Mouse (Mus musculus) heart, embryonic 16.5 days (tissue): ENCODE data around the gene Grm7. TPM values are rescaled to one million over a fixed set of nuclear protein-coding genes. Genes with fewer than 3 reads are reported as not detected.

Experiments
- ATAC-seq: fragments of 200-750 bp; cut with Nextera tagmentation; replicated peaks from 2 replicates; pipeline ENCODE4 v1.8.0; 2017; ENCODE audit warnings: moderate number of reproducible peaks; ENCODE audit not compliant: insufficient read depth, low FRiP score; ENCODE audit errors: extremely low read depth
- H3K27ac ChIP-seq: fragments of 300-500 bp; sonication (generic); 2 replicates; pipeline ENCODE4 v1.5.1; 2014; ENCODE audit warnings: mild to moderate bottlenecking, low read length, control low read depth, moderate library complexity
- H3K27me3 ChIP-seq: fragments of 300-500 bp; sonication (generic); 2 replicates; pipeline ENCODE4 v1.6.1; 2014; ENCODE audit warnings: low read length, mixed read lengths; ENCODE audit not compliant: control insufficient read depth, insufficient read depth
- H3K36me3 ChIP-seq: fragments of 300-500 bp; sonication (generic); 2 replicates; pipeline ENCODE4 v1.6.1; 2014; ENCODE audit not compliant: control insufficient read depth, insufficient read depth
- H3K4me1 ChIP-seq: fragments of 300-500 bp; sonication (generic); 2 replicates; pipeline ENCODE4 v1.6.1; 2014; ENCODE audit warnings: low read length, mixed read lengths; ENCODE audit not compliant: control insufficient read depth, insufficient read depth
- H3K4me2 ChIP-seq: fragments of 300-500 bp; sonication (generic); 2 replicates; pipeline ENCODE4 v1.6.1; 2014; ENCODE audit warnings: low read depth, mild to moderate bottlenecking, control low read depth, low read length
- H3K4me3 ChIP-seq: fragments of 300-500 bp; sonication (generic); 2 replicates; pipeline ENCODE4 v1.5.1; 2014; ENCODE audit warnings: mild to moderate bottlenecking, control low read depth, low read length
- H3K9ac ChIP-seq: fragments of 300-500 bp; sonication (generic); 2 replicates; pipeline ENCODE4 v1.6.1; 2014; ENCODE audit warnings: low read length, control low read depth
- H3K9me3 ChIP-seq: fragments of 300-500 bp; sonication (generic); replicated peaks from 2 replicates; pipeline ENCODE4 v1.6.1; 2016; ENCODE audit warnings: low read length; ENCODE audit not compliant: control insufficient read depth
- WGBS: fragments of 180-500 bp; shearing (Covaris S2); extraction: QIAGEN DNeasy Blood & Tissue Kit; methylation state at CpG from one replicate; pipeline ENCODE4 v1.1.7; 2014; 5-methylcytosine and 5-hydroxymethylcytosine counted together
- polyA plus RNA-seq: library from polyadenylated mRNA; unstranded; fragments of >200 nt; fragmentation: Nextera tagmentation; extraction: Ambion mirVana; gene quantifications from 2 replicates; pipeline ENCODE4 v1.2.1, GENCODE M21; 2015

Grm7 gene
- polyA plus RNA-seq: 0.47 and 0.49 TPM in 2 replicates

DNA sequence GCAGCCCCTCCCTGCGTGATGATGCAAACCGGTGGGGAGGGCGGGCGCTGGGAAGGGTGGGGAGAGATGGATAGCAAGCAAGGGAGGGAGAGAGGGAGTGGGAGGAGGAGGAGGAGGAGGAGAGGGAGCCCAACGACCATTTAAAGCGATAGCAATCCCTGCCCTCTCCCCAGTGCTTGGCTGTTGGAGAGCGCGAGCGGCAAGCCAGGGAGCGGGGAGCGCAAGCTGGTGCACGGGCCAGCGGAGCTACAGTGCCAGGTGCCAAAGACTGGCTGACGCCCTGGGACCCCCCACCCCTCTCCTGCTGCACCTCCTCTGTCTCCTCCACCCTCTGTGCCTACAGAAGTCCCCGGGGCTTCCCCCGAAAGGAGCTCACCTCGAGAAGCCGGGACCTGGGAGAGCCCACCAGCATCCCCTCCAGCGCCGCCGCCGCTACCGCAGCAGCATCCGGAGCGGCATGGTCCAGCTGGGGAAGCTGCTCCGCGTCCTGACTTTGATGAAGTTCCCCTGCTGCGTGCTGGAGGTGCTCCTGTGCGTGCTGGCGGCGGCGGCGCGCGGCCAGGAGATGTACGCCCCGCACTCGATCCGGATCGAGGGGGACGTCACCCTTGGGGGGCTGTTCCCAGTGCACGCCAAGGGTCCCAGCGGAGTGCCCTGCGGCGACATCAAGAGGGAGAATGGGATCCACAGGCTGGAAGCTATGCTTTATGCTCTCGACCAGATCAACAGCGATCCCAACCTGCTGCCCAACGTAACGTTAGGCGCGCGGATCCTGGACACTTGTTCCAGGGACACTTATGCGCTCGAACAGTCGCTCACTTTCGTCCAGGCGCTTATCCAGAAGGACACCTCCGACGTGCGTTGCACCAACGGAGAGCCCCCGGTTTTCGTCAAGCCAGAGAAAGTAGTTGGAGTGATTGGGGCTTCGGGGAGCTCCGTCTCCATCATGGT, at the start of gene Grm7:
Grm7 (plus strand) TSS at position 171 of the 951 bp plus-strand sequence.
- no peak; the same call in 1 of the 2 replicates for ATAC-seq

DNA sequence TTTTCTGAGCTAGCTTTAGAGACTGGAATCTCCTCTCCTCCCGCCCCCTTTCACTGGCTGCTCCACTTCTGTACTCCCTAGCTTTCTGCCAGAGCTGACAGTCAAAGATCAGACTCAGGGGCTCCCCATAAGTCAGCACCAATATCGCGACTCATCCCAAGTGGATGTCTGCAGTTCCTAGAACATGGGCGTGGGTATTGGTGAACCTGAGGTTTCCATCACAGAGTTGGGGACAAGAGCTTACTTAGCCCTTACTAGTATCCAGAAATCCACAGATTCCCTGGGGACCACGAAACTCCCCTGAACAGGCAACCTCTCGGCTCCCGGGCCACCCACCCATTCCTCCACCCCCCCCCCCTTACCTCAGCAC, 355 bp upstream of the Grm7 start:
- Histone ChIP-seq H3K4me3 (peak overlapping the region; percentile 44), H3K4me1 (no peaks in the 10 kb centered on the region), H3K9ac (no peak overlapping the region), H3K4me2 (peak overlapping the region; percentile 63), H3K9me3 (no peaks in the 10 kb centered on the region), H3K27me3 (peaks cover 35% of the 10 kb centered on the region), H3K27ac (no peak overlapping the region), H3K36me3 (no peaks in the 10 kb centered on the region)
- ATAC-seq: no peak
- WGBS: under 1% methylated on average over 7 of the region's 7 CpGs

More for the DNA sequence above, at the start of gene Grm7:
- Histone ChIP-seq H3K4me2 (peak within 1 kb of the TSS; percentile 63), H3K4me3 (peak within 1 kb of the TSS; percentile 44), H3K4me1 (no peaks in the 10 kb centered on the region), H3K27ac (no peak within 1 kb of the TSS), H3K9me3 (no peaks in the 10 kb centered on the region), H3K9ac (no peak within 1 kb of the TSS), H3K36me3 (no peaks in the 10 kb centered on the region), H3K27me3 (peaks cover 35% of the 10 kb centered on the region)
- WGBS: under 1% methylated on average over 65 of the region's 65 CpGs

DNA sequence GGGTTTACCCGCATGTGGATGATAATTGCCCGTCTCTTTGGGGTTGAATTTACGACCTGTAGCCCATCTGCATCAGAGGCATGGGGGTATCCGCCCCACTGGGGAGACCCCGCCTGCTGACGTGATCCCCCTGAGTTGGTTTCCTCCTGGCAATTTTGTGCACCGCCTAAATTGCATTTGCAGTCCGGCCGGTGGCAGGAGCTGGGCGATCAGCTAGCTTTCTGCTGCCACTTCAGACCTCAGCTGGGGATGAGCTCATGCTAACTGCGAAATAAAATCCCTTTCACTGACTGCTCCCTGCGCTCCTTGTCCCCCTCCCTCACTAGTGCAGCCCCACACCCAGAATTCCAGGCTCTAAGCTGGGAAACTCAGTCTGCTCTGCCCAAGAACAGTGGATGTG, 1.5 kb downstream of the Grm7 start:
- no peak overlapping the region for H3K4me2 ChIP-seq
- no peak overlapping the region for H3K4me3 ChIP-seq
- H3K27me3 ChIP-seq: peaks cover 35% of the 10 kb centered on the region
- H3K9me3 ChIP-seq: no peaks in the 10 kb centered on the region
- H3K9ac ChIP-seq: no peak overlapping the region
- no peaks in the 10 kb centered on the region for H3K4me1 ChIP-seq
- 4% methylated on average over 12 of the region's 12 CpGs for WGBS
- H3K27ac ChIP-seq: no peak overlapping the region
- H3K36me3 ChIP-seq: no peaks in the 10 kb centered on the region
- no peak for ATAC-seq

GRCm38 (mm10) chr6:110649227-110649626, 3.8 kb downstream of the Grm7 start:
- H3K9me3 ChIP-seq: no peaks in the 10 kb centered on the region
- no peaks in the 10 kb centered on the region for H3K36me3 ChIP-seq
- no peak overlapping the region for H3K27ac ChIP-seq
- WGBS: 64% methylated on average over 1 of the region's 1 CpGs
- H3K9ac ChIP-seq: no peak overlapping the region
- H3K4me1 ChIP-seq: no peaks in the 10 kb centered on the region
- no peak overlapping the region for H3K4me3 ChIP-seq
- no peak overlapping the region for H3K4me2 ChIP-seq
- peaks cover 35% of the 10 kb centered on the region for H3K27me3 ChIP-seq
- no peak for ATAC-seq

- Histone ChIP-seq H3K27me3 (no peaks in the 10 kb centered on the region), H3K9ac (no peak overlapping the region), H3K4me1 (no peaks in the 10 kb centered on the region), H3K4me2 (no peak overlapping the region), H3K27ac (no peak overlapping the region), H3K9me3 (no peaks in the 10 kb centered on the region), H3K36me3 (no peaks in the 10 kb centered on the region), H3K4me3 (no peak overlapping the region)
- no peak for ATAC-seq
- 66% methylated on average over 5 of the region's 5 CpGs for WGBS
Observed at GRCm38 (mm10) chr6:110653361-110654001, 8.1 kb downstream of the Grm7 start.

DNA sequence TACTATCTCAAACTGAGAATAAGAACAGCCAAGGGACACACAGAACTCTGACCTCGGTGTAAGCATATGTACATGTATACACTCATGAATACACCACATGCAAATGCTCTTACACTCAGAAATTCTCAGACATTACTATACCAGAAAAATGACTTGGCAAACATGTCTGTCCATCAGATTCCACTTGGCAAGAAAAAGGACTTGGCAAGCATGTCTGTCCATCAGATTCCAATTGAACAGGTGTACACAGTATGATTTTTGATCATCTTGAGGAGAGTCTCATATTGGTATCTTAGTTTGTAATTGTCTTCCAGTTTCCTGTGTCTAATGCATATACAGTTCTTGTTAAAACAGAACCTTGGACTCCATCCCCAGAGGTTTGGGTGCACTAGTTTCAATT, 19.1 kb downstream of the Grm7 start:
- Histone ChIP-seq H3K9ac (no peak overlapping the region), H3K4me3 (no peak overlapping the region), H3K4me2 (no peak overlapping the region), H3K27me3 (no peaks in the 10 kb centered on the region), H3K27ac (no peak overlapping the region), H3K4me1 (no peaks in the 10 kb centered on the region), H3K9me3 (no peaks in the 10 kb centered on the region), H3K36me3 (no peaks in the 10 kb centered on the region)
- WGBS: 81% methylated on average over 1 of the region's 1 CpGs
- ATAC-seq: no peak

DNA sequence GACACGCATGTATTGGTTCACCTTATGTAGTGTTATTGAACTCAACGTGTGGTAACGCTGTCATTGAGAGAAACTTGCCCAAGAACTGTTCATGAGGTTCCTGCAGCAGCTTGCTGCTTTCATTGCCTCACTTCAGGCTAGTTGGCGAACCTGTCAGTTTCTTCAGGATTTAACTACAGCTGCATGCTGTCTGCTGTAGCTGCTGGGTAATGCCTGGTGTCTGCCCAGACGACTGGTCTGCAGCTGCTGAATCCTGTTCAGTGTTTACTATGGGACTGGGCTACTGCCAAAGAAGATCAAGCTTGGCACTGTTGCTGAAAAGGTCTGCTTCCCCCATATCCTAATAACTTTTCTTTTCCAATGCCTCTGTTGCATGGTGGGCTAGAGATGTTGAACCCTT, 23.1 kb downstream of the Grm7 start:
- Histone ChIP-seq H3K4me3 (no peak overlapping the region), H3K4me1 (no peaks in the 10 kb centered on the region), H3K27ac (no peak overlapping the region), H3K27me3 (no peaks in the 10 kb centered on the region), H3K4me2 (no peak overlapping the region), H3K36me3 (no peaks in the 10 kb centered on the region), H3K9ac (no peak overlapping the region), H3K9me3 (no peaks in the 10 kb centered on the region)
- ATAC-seq: no peak
- 62% methylated on average over 5 of the region's 5 CpGs for WGBS

- Histone ChIP-seq H3K4me3 (no peak overlapping the region), H3K27ac (no peak overlapping the region), H3K27me3 (no peaks in the 10 kb centered on the region), H3K36me3 (no peaks in the 10 kb centered on the region), H3K9ac (no peak overlapping the region), H3K4me1 (no peaks in the 10 kb centered on the region), H3K4me2 (no peak overlapping the region), H3K9me3 (no peaks in the 10 kb centered on the region)
- no peak for ATAC-seq
- 58% methylated on average over 1 of the region's 1 CpGs for WGBS
Observed at GRCm38 (mm10) chr6:110690954-110691353, 45.6 kb downstream of the Grm7 start.

- Histone ChIP-seq H3K9ac (no peak overlapping the region), H3K9me3 (no peaks in the 10 kb centered on the region), H3K36me3 (no peaks in the 10 kb centered on the region), H3K4me3 (no peak overlapping the region), H3K27ac (no peak overlapping the region), H3K4me1 (no peaks in the 10 kb centered on the region), H3K27me3 (no peaks in the 10 kb centered on the region), H3K4me2 (no peak overlapping the region)
- no peak for ATAC-seq
- WGBS: 61% methylated on average over 5 of the region's 5 CpGs
Observed at GRCm38 (mm10) chr6:110709763-110710162, 64.4 kb downstream of the Grm7 start.
